Mouse (Mus musculus) kidney, adult 2 months (tissue): ENCODE results near the gene Cdh23.

ENCODE experiments used
- CTCF ChIP-seq: fragments of 200-500 bp; conservative IDR thresholded peaks from 2 replicates; pipeline ENCODE4 v1.5.1; 2011; ENCODE audit warnings: low read depth, mild to moderate bottlenecking, control low read depth, low read length, moderate library complexity, mixed read lengths; ENCODE audit not compliant: insufficient read depth, insufficient read length
- POLR2A ChIP-seq: fragments of 200-500 bp; IDR thresholded peaks from one replicate; pipeline ENCODE4 v1.6.1; 2011; ENCODE audit warnings: low read depth, low read length, control low read depth

- TF ChIP-seq CTCF: no peak
- TF ChIP-seq POLR2A: no peak
These were observed 352.2 kb downstream of the Cdh23 start for GRCm38 (mm10) chr10:60344111-60344510.
